Mouse (Mus musculus): ENCODE measurements around the gene Specc1l.

DNA sequence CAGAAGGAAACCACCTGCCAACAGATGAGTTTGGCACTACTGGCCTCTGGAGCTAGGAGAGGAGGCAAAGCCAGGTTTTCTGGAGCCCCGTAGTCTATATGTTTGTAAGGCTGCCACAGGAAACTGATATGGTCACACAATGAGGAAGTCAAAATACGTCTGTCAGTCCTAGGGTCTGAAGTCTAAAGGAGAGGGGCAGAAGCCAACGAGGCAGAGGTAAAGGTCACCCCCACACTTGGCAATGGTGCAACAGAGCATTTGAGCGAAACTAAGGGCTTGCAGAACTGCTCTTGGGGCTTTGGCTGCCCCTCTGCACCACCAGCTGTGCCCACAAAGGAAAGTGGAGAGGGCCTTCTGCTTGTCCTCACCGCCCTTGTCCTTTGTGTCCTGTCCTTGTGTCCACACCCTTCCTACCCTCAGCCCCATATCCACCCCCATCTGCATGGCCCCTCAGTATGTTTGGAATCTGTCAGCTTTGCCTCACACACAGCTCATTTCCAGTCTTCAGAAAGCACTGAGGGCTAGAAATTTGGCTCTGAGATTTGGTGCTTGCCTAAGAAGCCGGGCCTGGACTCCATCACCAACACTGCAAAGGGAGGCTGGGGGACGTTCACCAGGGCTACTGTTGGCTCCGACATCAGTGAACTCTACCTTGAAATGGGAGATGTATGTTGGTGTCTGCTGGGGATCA lies 24.4 kb upstream of the Specc1l start:
- TF ChIP-seq CTCF (IDR thresholded peaks at IDR 0.05) (no peak), EP300 (IDR thresholded peaks at IDR 0.05) (peak; percentile 88)

Data from lung, postnatal 0 days (tissue).